Mouse (Mus musculus): ENCODE data around the gene Tlx3.

DNA sequence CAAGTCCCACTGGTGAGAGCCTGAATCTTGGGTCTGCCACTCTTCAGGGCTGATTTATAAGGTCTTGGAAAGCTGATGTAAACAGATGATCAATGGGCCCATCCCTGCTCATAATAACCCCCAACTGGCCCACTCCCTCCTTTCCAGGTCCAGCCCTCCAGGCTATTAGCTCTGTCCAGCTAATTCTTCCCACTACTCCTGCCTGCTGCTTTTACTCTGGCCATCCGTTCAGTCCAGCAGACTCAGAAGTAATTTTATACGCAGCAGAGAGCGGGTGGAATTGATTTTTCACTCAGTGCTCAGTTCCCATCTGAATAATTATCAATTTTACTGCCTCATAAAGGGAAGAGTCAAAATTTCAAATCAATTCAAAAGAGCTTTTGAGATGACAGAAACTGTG lies 36.9 kb upstream of the Tlx3 start:
- no peak for TF ChIP-seq CTCF (IDR thresholded peaks at IDR 0.05; ENCODE audit: low read depth)
- no peak for TF ChIP-seq EP300 (IDR thresholded peaks at IDR 0.05; ENCODE audit: low read depth)

Data from liver, embryonic 14.5 days (tissue).